Mouse (Mus musculus) cerebellum, postnatal 36 days (tissue): Measurements from ENCODE around the gene Aco2.

Experiments used
- DNase-seq, 2 experiments: peaks; one replicate each; pipeline ENCODE4 v3.0.0; 2021 to 2022; ENCODE audit warnings: mixed read lengths in 2 of 2

Gene Aco2

GRCm38 (mm10) chr15:81846755-81847154, 25.4 kb upstream of the Aco2 start:
- no peak for DNase-seq

GRCm38 (mm10) chr15:81847161-81847560, 24.9 kb upstream of the Aco2 start:
- DNase-seq: no peak

- DNase-seq: no peak
Observed at GRCm38 (mm10) chr15:81847861-81848260, 24.2 kb upstream of the Aco2 start.

- DNase-seq: peak; percentile 51 to 62
Observed at GRCm38 (mm10) chr15:81848301-81848700, 23.8 kb upstream of the Aco2 start.

GRCm38 (mm10) chr15:81849104-81849503, 23.0 kb upstream of the Aco2 start:
- peak; percentile 68 to 69 for DNase-seq

GRCm38 (mm10) chr15:81850718-81851117, 21.4 kb upstream of the Aco2 start:
- DNase-seq: no peak

GRCm38 (mm10) chr15:81851375-81851774, 20.7 kb upstream of the Aco2 start:
- no peak for DNase-seq

- peak; percentile 48 to 57 for DNase-seq
Observed at GRCm38 (mm10) chr15:81852411-81853000, 19.6 kb upstream of the Aco2 start.

GRCm38 (mm10) chr15:81853081-81853480, 19.0 kb upstream of the Aco2 start:
- DNase-seq: no peak

GRCm38 (mm10) chr15:81856030-81856790, 15.9 kb upstream of the Aco2 start:
- peak; percentile 90 to 92 for DNase-seq

- peak in 1 of 2 experiments; percentile 35 for DNase-seq
Observed at GRCm38 (mm10) chr15:81856938-81857723, 15.0 kb upstream of the Aco2 start.

- no peak for DNase-seq
Observed at GRCm38 (mm10) chr15:81857724-81858116, 14.4 kb upstream of the Aco2 start.

GRCm38 (mm10) chr15:81858138-81858516, 14.0 kb upstream of the Aco2 start:
- peak; percentile 93 to 96 for DNase-seq

GRCm38 (mm10) chr15:81858517-81859329, 13.4 kb upstream of the Aco2 start, which contains the start of gene Tob2:
Gene Tob2 (minus strand): TSS chr15:81858796.
- DNase-seq: peak; percentile 70 to 78

- peak; percentile 78 to 86 for DNase-seq
Observed at GRCm38 (mm10) chr15:81859330-81860255, 12.5 kb upstream of the Aco2 start.

GRCm38 (mm10) chr15:81860471-81861135, 11.5 kb upstream of the Aco2 start:
- DNase-seq: no peak

- no peak for DNase-seq
Observed at GRCm38 (mm10) chr15:81864238-81864637, 7.9 kb upstream of the Aco2 start.

GRCm38 (mm10) chr15:81869985-81870384, 2.1 kb upstream of the Aco2 start:
- DNase-seq: no peak

GRCm38 (mm10) chr15:81871604-81872261, 376 bp upstream of the Aco2 start, which contains the start of gene Phf5a:
Gene Phf5a (minus strand): TSS chr15:81871911.
- peak; percentile 80 to 85 for DNase-seq
